Mouse (Mus musculus) right cerebral cortex, adult 2 months (tissue): ENCODE data around the gene Bpifc.

Experiments
- DNase-seq, 2 experiments: peaks; one replicate each; pipeline ENCODE4 v3.0.0; 2021 to 2022; ENCODE audit warnings: low spot score in 2 of 2

The Bpifc gene

DNA sequence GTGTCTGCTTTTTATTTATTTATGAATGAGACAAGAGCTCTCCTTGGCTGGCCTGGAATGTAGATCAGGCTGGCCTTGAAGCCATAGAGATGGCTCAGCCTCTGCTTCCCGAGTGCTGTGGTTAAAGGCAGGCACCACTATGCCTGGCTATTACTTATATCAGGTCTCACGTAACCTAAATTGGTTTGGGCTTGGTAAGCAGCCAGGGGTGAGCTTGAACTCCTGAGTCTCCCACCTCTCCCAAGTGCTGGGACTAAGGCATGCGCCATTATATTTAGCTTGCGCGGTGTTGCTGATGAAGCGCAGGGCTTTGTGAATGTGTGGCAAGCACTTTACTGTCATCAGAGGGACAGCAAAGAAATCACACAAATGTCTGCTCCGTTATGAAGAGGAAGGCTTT is 6.1 kb upstream of the Bpifc start:
- no peak for DNase-seq

GRCm38 (mm10) chr10:86011172-86011571 is 523 bp downstream of the Bpifc start:
- DNase-seq: no peak

- DNase-seq: no peak
Observed at GRCm38 (mm10) chr10:86010636-86011035, 1.1 kb downstream of the Bpifc start.

DNA sequence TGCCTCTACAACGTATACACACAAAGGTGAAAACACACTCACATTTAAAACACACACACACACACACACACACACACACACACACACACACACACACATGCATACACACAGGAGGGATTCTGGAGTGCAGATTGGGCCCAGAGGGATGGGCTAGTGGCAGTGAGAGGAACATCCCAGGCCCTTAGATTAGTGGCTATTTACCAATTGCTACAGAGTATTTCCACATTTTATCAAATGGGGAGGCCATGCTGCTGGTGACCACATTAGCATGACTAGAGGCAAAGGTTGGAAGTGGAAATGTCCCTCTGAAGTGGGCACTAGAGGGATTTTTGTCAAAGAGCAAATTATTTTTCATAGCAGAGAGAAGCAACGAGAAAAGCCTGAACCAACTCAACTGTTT is 2.0 kb downstream of the Bpifc start:
- no peak for DNase-seq

GRCm38 (mm10) chr10:86006455-86006854 is 5.2 kb downstream of the Bpifc start:
- DNase-seq: no peak

- DNase-seq: no peak
Observed at GRCm38 (mm10) chr10:86000447-86000846, 11.2 kb downstream of the Bpifc start.

DNA sequence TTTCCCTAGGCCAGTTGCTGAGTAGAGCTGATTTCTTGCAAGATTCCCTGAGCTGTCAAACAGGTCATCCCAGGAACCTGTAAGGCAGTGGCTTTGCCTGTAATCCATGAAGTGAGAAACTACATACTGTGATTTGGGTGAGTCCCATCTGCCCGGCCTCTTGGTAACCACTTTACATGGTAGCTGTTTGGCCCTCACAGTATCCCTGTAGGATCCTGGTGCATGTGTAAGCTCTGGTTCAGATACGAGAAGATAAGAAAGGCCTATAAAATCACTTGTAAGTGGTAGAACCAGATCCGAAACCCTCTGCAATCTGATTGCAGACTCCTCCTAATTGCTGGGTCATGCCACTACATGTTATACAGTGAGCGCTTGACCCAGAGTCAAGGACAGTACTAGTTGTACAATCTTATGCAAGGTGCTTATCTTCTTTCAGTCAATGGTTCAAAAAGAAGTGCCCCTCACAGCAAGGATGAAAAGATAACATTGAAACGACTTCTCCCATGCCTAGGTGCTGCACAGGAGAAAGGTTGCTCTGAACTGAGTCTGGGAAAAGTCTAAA is 17.1 kb downstream of the Bpifc start:
- no peak for DNase-seq

DNA sequence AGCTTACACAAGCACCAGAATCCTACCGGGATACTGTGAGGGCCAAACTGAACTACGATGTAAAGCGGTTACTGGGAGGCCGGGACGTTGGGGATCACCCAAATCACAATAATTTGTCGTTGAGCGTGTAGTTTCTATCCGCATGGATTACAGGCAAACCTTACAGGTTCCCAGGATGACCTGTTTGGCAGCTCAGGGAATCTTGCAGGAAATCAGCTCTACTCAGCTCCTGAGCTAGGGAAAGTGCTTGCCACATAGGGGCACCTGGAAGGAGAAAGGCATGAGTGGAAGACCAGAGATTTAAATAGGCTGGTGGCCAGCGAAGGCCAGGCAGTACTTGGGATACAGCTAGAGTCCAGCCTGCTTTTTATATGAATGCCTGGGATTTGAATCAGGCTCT is 17.9 kb downstream of the Bpifc start:
- DNase-seq: no peak

DNA sequence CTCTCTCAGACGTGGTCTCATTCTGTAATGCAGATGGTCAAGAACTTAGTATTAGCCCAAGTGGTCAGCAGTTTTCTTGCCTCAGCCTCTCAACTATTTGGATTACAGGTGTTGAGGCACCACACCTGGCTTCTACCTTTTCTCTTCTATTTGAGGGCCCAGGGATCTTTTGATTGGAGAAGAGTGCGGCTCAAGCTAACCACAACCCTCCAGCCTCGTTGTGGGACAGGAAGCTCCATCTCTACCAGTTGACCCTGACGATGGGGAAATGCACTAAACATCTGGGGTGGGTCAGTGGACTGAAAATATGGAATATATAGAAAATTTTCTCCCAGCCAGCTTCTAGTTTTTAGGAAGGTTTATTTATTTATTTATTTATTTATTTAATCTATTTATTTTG is 19.3 kb downstream of the Bpifc start:
- no peak for DNase-seq

GRCm38 (mm10) chr10:85989412-85990115 is 22.1 kb downstream of the Bpifc start:
- no peak for DNase-seq

DNA sequence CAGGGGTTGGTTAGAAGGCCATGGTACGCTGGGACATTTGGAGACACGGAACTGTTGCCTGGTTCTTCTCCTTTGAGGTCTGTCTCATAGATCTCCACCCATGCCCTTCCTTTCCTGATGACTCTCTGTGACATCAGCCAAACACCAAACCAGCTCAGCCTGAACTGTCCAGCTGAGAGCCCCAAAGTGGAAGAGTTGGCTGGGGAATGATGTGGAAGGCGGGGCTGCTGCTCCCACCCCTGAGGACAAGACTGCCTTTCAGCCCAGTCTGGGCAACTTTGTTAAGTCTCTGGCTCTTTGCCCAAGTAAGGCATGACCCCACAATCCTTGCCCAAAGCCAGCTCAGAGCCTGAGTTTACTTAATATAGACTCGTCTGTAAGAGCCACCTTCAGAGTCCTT is 38.8 kb downstream of the Bpifc start:
- peak; percentile 7 to 15 for DNase-seq

DNA sequence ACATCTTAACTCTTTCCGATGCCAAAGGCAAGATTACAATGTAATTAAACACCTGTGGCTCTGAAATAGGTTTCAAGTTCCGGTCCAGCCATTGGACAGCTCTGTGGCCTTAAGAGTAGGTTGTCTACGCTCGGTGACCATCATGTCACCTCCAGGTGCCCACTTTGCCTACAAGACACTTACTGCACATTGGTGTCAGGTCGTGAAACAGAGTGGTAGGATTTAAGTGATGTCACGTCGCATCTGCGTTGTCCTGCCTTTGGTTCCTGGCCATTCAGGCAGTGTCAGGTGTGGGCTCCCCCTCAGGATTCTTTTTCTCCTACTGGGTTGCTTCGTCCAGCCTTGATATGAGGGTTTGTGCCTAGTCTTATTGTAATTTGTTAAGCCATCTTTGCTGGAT is 39.9 kb downstream of the Bpifc start:
- no peak for DNase-seq

DNA sequence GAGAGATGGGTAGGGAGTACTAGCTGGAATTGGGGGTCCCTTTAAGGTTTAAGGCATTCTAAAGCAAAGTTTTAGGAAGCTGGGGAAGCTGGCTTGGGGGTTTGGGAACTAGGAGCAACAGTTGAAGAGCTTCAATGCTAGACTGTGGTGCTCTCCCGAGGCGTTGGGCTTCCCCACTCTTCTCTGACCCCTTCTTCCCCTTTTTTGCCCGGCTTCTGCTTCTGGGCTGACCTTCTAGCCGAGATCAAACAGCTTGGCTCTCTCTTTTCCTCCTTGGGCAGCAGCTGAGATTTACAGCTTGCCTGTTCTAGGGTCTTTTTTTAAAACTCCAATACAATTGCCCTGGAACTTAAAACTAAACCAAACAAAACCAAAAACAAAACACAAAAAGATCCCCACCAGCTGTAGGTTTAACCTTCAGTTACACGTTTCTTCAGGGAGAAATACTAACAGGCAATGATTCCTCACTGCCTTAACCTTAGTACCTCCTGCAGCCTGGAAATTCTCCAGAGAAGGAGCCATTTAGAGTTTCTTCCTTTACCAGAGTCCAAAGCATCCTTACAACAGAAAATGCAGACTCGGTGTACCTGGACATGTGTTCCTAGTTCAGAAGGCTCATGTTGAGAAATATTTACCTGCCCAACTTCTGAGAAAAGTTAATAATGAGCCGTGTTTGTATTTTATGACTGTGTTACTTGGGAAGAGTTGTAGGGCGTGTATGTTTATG is 41.6 kb downstream of the Bpifc start:
- no peak for DNase-seq

DNA sequence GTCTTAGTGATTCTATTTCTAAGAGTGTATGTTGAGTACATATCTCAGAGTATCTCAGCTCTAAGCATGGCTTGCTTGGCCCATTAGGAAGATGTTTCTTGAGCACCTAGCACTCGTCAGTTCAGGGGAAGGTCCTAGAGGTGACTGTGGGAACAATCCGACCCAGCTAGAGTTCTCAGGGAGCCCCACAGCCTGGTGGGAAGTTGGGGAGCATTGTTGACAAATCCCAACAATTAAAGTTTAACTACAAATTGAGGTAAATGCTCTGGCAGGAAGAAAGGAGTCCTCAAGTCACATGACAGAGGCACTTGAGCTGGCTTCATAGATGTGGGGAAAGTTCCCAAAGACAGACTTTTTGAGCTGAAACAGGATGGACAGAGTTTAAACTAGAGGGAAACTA is 43.0 kb downstream of the Bpifc start:
- DNase-seq: no peak

GRCm38 (mm10) chr10:85968157-85968634 is 43.5 kb downstream of the Bpifc start:
- peak; percentile 92 to 94 for DNase-seq

- DNase-seq: peak in 1 of 2 experiments; percentile 4
Observed at GRCm38 (mm10) chr10:85967411-85968156, 44.1 kb downstream of the Bpifc start.

DNA sequence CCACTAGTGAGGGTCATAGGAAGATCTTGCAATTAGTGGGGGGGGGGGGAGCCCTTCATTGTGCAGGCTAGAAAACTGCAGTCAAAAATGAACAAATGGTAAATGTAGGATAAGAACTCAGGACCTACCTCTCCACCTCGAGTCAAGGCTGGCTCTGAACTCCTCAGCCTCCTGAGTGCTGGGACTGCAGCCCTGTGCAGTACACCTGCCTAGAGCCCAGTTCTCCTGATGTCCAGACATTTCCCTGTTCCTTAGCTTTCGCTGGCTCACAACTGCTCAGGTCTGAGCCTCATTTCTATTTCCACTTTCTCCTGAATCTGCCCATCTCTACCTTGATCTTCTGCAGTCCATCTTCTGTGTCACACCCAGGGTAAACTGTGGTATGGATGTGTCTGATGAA is 45.2 kb downstream of the Bpifc start:
- DNase-seq: no peak

DNA sequence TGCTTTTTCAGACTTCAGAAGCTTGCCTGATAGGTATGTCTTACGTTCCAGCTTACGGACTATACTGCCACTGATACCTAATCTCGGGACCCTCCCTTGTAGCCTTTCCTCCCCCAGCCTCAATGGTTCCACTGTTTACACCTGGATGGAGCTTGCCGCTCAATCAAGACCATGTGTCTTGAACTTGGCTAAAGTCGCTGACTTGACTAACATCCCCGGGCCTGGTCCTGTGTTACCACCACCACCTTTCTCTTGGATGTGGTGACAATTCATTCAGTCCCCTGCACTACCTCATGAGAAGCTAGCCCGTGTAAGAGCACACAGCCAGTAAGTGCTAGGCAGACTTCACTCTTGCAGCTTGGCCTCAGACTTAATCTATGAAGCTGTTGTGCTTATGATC is 47.4 kb downstream of the Bpifc start:
- no peak for DNase-seq

DNA sequence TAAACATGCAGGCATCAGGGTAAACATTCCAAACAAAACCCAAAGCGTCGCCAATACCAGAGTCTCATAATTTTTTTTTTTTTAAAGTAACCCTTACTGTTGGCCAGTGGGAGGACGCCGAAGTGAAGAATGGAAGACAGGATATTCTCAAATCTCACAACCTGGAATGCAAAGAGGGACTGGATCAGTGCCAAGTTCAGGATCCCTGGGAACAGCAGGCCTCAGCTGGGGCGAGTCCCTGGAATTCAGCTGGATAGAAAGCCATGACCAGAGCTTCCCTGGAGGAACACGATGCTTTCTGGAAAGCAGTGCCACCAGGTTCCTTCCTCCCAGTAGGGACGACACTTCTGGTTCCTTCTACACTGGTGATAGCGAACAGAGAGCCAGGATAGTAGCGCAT is 48.8 kb downstream of the Bpifc start:
- no peak for DNase-seq

- peak; percentile 98 to 100 for DNase-seq
Observed at GRCm38 (mm10) chr10:85957464-85957950, 54.2 kb downstream of the Bpifc start, which contains the start of gene Rtcb. TSS of gene Rtcb (minus strand) at chr10:85957823.

DNA sequence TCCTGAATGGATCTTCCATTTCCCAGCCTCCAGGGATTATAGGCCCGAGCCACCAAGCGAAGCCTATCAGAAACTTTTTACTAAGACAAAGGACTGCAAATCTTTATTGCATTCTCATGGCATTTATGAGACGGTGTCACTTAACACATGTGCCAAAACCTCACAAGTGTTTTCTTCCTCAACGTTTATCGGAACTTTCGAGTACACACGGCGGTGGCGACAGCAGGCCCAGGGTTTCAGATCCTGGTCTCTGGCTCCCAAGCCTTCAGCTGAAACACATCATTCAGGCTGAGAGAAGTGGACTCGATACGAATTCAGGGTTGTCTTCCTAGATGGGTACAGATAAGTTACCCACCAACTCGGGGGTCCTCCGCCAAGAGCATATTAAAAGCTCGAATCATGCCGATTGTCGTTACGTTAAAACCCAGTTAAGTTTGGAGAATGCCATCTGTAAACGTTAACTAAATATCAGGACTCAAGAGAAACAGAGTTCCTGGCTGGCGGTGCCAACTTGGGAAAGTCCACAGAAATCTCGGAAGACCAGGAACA is 54.8 kb downstream of the Bpifc start:
- DNase-seq: no peak

DNA sequence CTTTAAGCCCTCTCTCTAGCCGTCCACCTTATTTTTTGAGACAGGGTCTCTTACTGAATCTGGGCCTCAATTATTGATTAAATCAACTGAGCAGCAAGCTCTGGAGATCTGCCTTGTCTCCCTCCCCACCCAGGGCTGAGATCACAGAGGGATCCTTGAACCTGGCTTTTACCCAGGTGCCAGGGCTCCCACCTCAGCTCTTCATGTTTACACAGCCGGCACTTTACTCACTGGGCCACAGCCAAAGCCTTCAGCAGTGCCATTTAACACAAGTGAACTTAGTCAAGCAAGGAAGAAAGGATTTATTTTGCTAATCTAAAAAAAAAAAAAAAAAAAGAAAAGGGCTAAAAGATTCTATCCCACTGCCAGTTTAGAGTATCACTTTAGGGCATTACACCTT is 57.3 kb downstream of the Bpifc start:
- no peak for DNase-seq
